Mouse (Mus musculus) erythroid progenitor cell, adult 5-6 weeks (primary cell): Measurements from ENCODE around the gene Gprin3. TPM values are rescaled to one million over a fixed set of nuclear protein-coding genes. Genes with fewer than 3 reads are reported as not detected.
"Not testable (repeated sequence)": the region's sequence is repeated elsewhere in the genome, so short reads cannot be mapped to it uniquely, and the experiment has no call there.

Experiments
- ATAC-seq: replicated peaks from 2 replicates; pipeline ENCODE4 v1.8.0; 2016; ENCODE audit warnings: moderate number of reproducible peaks, mild to moderate bottlenecking, moderate TSS enrichment, inconsistent platforms; ENCODE audit not compliant: poor library complexity, low FRiP score, severe bottlenecking
- total RNA-seq, 2 experiments: library from RNA; stranded (forward) in 1 of 2; stranded (reverse) in 1 of 2; fragments of 150-400 nt in 1 of 2; fragments of 186-747, 209-891 nt in 1 of 2; gene quantifications; 2 replicates each; pipeline versions ENCODE4 v1.2.3 to v1.2.4; 2015 to 2017; ENCODE audit warnings: low replicate concordance in 2 of 2

Gene Gprin3
- total RNA-seq, 2 experiments from 2014 or later = 0.08 to 1.3 TPM

DNA sequence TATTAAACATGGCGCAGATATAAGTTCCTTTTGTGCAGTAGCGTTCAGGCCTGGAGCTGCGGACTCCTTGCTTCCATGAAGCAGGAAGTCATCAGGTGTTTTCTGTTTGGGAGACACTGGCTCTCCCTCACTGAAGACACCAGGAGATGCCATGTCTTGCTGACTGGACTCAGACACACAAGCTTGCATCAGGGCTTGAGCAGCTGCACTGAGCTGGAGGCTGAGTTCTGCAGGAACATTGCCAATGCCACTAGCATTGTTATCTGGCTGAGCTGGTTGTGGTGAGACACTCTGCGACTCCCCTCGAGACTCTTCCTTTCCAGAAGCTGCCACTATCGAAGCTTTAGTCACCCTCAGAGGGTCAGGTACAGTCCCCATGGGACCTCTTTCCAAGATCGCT lies 71.2 kb downstream of the Gprin3 start:
- no peak for ATAC-seq

DNA sequence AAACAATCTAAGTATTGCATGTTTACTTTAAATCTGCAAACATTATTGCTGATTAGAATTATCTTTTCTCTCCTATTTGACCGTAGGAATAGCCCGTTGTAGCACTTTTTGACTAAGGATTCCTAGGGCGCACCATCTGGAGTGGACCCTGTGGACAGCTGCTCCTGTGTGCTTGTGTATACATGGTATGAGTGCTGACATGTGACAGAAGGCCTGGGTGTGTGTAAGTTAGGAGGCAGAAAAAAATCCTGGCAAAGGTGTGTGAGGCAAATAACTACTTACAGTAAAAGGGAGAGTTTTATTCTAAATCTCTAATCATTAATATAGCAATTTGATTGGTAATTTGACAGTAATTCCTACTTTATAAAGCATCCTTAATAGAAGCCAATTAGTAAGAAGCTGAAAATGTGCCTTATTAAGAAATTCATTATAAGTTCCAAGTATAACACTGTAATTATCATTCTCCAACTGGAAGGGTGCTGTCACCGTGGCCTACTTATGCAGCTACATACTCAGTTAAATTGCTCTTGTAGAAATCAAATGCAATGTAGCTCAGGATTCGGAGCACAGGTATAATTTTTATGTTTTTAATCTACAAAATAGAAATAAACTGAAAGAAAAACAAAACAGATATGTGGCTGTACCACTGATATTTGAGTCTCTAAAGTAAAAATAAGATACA lies 74.8 kb downstream of the Gprin3 start:
- ATAC-seq = no peak

DNA sequence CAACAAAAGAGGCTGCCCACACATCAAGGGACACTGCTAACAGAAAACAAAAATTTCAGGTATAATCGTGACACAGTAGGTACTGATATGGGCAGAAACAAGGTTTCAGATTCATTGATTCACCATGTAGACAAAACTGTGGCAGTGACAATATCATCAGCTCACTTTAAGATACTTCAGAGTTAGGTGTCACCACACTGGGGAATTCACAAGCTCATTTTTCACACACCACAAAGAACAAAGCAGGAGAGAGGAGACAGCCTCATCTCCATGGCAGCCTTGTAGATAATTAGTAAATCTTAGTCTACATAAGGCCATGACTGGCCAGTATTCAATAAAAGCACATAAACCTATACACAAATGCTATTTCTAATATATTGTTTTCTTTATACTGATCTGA lies 77.4 kb downstream of the Gprin3 start:
- ATAC-seq = no peak

DNA sequence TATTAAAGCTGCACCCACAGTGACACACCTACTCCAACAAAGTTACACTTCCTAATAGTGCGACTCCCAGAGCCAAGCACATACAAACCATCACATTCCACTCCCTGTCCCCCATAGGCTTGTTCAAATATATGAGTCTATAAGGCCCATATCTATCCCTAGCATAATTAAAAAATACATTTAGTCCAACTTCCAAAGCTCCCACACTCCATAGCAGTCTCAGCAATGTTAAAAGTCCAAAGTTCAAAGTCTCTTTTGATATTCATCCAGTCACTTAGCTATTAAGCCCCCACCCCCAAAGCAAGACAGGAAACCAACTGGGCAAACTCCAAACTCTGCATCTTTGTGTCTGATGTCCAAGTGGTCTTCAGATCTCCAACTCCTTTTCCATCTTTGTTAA lies 84.9 kb downstream of the Gprin3 start:
- no peak for ATAC-seq

DNA sequence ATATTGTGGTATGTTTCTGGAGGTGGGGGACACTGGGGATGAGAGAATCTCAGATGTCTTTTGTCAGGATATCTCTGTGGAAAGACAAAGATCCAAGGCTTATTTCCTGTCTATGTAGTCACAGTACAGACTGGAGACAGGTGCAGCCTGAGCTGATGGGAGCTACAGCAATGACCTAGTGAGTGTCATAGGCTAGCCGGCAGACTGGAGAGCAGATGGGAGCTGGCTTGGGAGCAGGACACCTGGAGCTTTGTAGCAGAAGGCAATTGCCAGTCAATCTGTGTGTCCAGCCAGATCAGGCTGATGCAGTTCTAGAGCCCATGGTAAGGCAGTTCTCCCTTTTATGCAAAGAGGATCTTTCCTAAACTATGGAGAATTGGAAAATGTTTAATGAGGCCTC lies 97.8 kb downstream of the Gprin3 start:
- ATAC-seq = no peak

DNA sequence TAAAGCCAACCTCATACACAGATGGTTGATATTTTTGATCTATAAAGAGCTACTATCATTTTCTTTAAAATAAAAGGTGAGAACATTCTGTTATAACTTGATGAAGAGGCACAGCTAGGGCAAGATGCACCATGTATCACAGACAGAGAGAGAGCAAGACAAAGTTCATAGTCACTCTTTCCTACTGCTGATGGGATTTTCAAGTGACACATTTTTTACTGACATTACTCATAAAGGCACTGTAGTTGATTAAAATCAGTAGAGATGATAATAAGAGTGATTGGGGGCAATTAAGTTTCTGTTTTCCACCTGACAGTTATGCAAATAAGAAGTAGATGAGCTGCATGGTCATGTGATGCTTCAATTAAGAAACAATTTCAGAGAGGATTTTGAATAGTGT lies 110.2 kb downstream of the Gprin3 start:
- ATAC-seq = no peak

DNA sequence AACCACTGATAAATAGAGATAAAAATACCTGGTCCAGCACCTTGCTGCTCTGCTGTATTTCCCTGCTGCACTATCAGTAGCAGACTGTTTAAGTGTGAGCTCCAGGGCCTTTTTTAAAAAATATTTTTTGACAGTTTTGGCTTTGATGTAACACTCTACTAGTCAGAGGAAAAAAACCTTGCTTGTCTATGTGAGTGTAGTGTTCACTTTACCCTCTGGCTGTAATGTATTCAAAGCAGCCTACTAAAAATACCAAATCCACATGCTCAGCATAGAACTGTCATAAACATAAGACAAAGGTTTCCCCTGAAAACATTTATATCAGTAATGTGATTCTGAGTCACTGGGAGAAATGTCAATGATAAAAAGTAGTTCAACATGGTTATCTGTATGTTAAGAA lies 111.0 kb downstream of the Gprin3 start:
- ATAC-seq = no peak

DNA sequence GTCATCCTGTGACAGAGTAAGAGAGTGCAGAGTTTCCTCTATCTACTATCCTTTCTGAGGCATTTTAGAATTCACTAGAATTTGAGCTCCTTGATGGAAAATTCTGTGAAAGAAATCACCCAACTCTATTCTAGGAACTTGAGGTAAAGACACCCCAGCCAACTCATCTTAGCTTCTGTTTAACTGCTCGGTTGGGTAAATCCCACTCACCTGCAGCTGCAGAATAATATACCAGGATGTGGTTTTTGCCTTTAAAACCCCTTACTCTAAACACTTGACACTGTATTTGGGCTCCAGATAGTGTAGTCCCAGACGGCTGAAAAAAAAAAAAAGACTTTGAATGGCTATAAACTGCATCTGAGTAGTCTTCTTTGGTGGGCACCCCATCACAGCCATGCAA lies 112.9 kb downstream of the Gprin3 start:
- ATAC-seq = no peak

DNA sequence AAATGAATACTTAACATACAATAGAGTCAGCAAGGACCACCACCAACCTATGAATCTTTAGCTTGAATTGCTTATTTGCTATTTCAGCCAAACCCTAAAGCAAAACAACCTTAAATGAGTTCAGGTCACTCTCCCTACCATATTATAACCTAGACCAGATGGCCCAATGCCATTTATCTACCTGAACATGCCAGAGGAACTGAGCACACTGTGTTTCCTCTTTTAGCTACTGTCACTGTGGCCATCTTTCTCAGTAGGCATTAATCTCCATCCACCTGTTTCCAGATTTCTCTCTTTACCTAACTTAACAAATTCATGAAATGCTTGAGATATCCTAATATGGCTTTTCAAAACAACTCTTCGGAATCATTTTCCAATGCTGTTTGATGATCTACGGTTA lies 114.9 kb downstream of the Gprin3 start:
- ATAC-seq = no peak

DNA sequence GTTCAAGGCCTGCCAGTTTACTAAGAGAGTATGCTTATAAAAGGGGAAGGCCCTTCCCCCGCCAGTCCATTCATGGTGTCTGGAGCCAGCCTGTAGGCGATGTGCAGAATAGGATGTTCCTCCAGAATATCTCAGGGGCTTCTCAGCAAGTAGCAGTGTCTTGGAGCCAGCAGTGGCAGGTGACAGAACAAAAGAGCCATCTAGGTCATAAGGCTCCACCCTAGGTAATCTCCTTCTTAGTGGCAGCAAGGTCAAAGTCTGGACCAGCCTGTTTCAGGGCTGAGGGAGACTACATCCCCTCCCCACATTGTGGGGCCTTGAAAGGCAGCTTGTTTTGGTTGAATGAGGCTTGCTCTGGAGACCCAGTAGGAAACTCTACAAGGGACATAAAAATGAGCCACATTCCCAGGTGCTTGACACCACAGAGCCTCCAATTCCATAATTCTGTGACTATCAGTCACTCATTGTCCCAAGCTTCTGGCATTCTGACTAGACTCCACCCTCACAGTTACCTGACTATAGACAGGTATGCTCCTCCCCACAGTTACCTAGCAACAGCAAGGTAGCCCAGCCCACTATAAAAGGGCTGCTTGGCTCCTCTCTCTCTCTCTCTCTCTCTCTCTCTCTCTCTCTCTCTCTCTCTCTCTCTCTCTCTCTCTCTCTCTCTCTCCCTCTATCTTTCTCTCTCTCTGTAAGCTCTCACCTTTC lies 121.7 kb downstream of the Gprin3 start:
- not testable (repeated sequence) for ATAC-seq

DNA sequence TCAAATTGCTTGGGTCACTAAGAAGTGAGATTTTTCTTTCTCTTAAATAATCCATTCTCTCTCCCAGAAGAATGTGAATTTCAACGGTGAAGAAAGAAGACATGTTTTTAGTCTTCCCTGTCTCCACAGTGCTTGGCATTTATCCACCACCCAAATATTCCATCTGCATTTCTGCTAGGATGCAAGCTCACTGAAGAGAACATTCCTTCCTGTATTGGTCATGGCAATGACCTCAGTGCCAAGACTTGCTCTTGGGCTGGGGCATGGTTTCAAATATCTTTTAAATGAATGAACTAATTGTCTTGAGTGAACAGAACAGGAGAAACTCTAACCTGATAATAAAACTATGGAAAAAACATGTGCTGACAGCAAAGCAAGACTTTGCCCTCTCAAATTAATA lies 123.1 kb downstream of the Gprin3 start:
- no peak for ATAC-seq

Other genes starting within 250 kb of the Gprin3 start
- gene Tigd2, start 217.4 kb downstream of the Gprin3 start, total RNA-seq (2015; ENCODE audit: low replicate concordance) = 2.5 and 8.3 TPM in 2 replicates
- 3.1 and 6.2 TPM in 2 replicates for gene Tigd2, start 217.4 kb downstream of the Gprin3 start, total RNA-seq (2017; ENCODE audit: low replicate concordance)